Mouse (Mus musculus) cortical plate, adult 2 months (tissue): ENCODE data around the gene Inhbc.

Experiments used
- CTCF ChIP-seq: fragments of 200-500 bp; IDR thresholded peaks from 2 replicates; pipeline ENCODE4 v1.5.1; 2011; ENCODE audit warnings: mild to moderate bottlenecking, control low read depth, low read length; ENCODE audit not compliant: insufficient read depth; ENCODE audit errors: extremely low read depth
- POLR2A ChIP-seq: fragments of 200-500 bp; IDR thresholded peaks from 2 replicates; pipeline ENCODE4 v1.6.1; 2011; ENCODE audit warnings: mild to moderate bottlenecking, low read length, control low read depth; ENCODE audit not compliant: insufficient read depth; ENCODE audit errors: extremely low read depth

- TF ChIP-seq POLR2A (no peak), CTCF (peak; percentile 73)
These were observed 57.9 kb downstream of the Inhbc start for GRCm38 (mm10) chr10:127312356-127312676.
